Mouse (Mus musculus) left cerebral cortex, adult 11 months (tissue): Measurements from ENCODE around the gene Fbxo42.

Experiments
- DNase-seq: peaks from one replicate; pipeline ENCODE4 v3.0.0; 2022; ENCODE audit warnings: low spot score

Gene Fbxo42

DNA sequence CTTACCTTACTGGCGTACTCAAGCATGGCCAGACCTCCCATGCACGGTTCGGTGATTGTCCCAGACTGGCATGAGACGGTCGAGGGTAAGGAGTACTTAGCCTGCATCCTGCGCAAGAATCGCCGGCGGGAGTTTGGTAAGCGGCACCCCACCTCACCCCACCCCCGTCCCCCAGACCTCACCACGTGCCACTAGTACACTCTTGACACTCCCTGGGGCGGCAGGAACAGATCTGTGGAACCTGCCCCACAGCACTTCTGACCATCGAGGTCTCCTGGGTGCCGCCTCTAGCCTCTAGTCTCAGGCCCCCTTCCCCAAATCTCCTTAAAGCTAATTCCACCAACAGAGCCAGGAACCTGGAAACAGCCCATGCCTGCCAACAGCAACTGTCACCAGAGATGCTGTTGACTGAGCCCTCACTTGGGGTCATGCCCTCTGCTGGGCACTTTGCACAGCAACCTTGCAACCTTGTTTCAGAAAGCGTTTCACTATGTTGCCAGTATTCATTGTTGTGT lies 66.7 kb downstream of the Fbxo42 start:
- DNase-seq, result no peak

DNA sequence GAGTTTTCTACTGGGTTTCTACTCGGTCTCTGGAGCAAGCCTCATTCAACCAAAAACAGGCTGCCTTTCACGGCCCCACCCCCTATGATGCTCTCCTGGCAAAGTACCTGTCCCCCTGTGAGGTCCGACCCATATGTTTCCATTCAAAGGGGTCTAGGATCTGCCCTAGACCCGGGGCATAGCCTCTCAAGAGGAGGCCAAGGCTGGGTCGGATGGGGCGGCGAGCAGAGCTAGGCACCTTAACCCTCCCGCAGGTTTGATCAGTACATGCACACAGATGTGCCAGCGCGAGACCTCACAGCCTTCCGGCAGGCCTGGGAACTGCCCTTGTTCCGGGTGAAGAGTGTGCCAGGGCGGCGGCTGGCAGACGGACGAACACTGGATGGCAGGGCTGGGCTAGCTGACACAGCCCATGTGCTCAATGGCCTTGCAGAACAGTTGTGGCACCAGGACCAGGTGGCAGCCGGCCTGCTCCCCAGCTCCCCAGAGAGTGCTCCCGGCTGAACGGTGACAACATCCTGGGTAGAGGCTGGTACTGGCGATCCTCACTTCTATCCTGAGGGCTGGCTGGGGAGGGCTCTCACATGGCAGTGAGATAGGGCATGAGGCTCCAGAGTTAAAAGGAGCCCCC lies 72.0 kb downstream of the Fbxo42 start:
- no peak for DNase-seq

DNA sequence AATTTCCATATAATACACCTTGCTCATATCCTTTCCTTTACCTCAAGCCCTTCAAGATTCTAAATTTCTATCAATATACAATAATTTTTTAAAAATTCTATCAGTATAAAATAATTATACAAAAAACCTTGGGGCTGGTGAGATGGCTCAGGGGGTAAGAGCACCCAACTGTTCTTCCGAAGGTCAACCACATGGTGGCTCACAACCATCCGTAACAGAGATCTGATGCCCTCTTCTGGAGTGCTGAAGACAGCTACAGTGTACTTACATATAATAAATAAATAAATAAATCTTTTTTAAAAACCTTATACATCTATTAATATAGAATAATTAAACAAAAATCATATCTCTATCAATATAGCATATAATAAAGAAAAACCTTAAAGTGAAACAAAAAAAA lies 74.1 kb downstream of the Fbxo42 start:
- DNase-seq, result no peak

DNA sequence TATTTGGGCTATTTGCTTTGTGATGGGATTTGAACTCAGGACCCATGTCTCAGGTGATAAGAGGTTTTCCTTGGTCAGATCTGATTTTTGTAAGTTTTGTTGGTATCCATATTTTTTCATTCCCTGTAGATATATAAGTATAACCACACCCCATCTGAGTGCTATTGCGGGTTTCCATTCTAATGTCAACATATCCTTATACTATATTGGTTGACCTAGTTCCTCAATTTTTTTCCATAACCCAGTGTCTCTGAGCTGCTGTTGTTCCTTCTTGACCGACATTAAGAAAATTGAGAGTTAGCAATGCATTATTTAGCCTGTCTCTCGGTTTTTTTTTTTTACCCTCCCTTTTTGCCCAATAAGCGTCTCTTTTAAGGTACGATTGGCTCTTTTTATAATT lies 75.0 kb downstream of the Fbxo42 start:
- no peak for DNase-seq

GRCm38 (mm10) chr4:141228687-141229086 lies 81.0 kb downstream of the Fbxo42 start:
- DNase-seq, result no peak

DNA sequence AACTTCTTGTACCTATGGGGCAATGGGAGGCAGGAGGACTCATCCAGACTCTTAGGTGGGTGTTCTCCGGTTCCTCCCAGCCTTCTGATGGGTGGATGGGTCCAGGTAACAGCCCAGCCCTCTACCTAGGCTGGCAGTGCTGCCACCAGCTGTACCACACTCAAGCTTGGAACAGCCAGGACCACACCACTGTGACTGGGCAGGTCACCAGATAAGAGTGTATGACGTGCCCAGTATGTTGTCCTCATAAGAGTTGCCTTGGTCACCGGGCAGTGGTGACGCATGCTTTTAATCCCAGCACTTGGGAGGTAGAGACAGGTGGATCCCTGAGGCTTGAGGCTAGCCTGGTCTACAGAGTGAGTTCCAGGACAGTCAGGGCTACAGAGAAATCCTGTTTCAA lies 85.5 kb downstream of the Fbxo42 start:
- no peak for DNase-seq

GRCm38 (mm10) chr4:141235537-141236111 lies 87.9 kb downstream of the Fbxo42 start:
- no peak for DNase-seq

DNA sequence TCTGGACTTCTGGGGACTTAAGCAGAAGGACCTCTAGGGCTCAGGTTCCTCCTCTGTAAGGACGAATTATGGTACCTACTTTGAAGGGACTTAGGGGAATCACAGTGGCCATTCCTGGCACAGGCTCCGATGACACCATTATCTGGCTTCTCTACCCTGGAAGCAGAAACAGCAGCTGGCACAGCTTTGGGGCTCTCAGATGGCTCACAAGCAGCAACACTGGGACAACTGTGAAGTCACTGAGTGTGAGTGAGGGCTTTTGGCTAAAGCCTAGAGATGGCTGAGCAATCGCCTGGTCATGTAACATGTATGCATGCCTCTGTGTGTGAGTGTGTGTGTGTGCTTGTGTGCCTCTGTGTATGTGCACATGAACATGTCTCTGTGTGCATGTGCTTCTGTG lies 89.1 kb downstream of the Fbxo42 start:
- no peak for DNase-seq

DNA sequence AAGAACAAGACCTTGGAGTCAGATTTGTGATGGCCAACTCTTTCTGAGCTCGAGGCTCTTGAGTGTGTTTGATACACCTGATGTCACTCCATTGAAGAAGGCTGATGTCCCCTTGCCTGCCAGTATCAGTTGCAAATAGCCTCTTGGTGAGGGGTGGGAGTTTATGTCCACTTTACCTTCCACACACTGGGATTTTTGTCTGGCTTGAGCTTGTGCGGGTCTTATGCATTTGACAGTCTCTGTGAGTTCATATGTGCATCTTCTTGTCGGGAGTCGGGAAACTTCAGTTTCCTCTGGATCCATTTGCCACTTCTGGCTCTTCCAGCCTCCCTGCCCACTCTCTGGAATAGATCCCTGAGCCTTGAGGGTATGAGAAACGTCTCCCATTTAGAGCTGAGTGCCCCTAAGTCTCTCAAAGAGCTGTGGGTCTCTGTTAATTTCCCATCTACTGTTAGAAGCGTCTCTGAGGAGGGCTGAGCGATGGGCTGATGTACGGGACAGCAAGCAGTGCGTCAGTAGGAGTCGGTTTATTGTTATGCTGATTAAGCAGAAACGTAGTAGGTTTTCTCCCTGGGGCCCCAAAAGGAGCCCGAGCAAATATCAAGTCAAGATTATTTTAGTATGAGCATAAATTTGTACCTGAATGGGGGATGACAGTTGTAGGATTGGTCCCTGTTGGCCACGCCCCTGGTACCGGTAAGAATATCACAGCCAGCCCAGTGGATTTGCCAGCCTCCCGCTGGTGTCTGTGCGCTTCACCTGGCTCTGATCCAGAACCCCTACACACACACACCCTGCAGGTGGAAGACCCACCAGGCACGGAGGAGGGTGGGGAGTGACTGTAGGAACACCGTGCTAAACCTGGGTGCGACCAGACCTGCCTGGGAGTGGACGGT lies 91.0 kb downstream of the Fbxo42 start:
- DNase-seq, result no peak

- no peak for DNase-seq
Observed at GRCm38 (mm10) chr4:141239388-141240125, 91.8 kb downstream of the Fbxo42 start, which contains the start of gene Arhgef19. TSS of gene Arhgef19 (plus strand) at chr4:141239499.

DNA sequence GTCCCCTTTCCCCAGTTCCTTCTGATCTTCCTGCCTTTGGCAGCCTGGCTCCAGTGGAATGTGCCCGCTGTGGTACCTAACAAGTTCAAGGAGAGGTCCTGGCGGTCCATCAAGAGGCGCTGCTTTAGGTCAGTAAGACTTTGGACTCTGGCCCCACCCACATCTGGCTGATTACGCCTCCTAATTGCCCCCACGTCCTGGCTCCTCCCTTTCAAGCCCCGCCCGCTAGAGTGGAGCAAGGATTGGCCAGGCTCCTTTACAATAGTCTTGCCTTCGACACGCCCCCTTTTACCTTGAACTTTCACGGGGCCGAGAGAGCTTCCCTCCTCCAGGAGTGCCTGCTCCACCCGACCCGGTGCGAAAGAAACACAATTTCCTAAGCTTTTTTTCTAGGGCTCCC lies 92.9 kb downstream of the Fbxo42 start:
- no peak for DNase-seq

GRCm38 (mm10) chr4:141241861-141242260 lies 94.1 kb downstream of the Fbxo42 start:
- no peak for DNase-seq

DNA sequence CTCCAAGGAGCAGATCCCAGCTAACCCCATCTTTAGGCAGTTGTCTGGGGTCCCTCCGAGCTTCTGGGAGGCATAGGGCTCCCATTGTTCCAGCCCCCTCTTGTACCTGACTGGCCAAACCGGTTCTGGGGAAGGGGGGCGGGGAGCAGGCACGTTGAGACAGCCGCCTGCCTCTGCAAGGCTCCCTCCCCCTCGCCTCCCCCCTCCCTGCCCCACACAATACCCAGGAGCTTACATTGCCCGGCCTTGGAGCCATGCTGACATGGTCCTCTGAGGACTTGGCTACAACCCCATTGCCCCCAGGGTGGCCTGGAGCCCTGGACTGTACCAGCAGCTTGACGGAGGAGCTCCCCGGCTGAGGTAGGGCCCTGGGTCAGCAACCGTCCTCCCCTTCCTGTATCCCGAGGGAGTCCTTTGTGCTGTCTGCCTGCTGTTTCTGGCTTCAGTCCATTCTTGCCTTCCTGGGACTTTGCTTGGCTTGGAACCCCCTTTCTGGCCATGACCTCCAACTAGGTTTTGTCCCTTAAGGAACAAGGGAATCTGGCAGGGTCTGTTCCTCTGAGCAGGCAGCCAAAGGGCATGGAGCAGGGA lies 95.0 kb downstream of the Fbxo42 start:
- no peak for DNase-seq

DNA sequence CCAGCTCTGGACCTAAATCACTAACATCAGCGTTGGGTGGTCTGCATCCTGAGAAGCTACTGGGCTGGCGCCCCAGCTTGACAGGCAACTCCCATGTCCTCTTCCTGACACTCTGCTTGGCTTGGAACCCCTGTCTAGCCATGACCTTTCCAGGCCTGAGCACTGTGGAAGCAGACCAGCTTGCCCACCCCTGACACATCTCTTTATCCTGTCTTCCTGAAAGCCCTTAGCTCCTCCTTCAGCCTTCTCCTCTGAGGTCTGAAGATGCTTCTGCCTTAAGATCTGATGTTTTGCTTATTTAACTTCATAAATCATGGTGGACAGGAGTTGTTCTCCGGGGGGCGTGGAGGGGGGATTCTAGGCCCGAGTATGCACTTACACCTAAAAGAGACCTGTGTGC lies 95.9 kb downstream of the Fbxo42 start:
- no peak for DNase-seq

- DNase-seq, result no peak
Observed at GRCm38 (mm10) chr4:141244401-141244800, 96.7 kb downstream of the Fbxo42 start.

DNA sequence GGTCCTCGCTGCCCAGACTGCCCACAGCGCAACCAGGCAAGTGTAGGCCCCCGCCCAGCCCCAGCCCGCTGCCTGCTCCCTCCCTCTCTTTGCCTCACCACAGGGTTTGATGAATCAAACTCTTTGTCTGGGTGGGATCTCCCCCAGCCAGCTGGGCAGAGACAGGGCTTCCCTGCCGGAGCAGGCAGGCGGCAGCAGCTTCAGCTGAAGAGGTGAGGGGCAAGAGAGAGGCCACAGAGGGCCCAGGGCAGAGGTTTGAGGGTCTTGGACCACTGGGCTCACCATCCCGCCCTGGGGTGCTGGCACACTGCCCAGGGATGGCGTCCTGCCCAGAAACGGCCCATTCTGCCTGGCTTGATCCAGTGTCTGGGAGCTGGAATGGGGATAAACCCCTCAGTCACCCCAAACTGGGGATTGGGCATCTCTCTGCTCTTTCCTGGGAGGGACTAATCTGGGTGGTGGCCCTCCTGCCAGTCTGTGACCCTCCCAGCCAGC lies 97.3 kb downstream of the Fbxo42 start:
- DNase-seq, result peak; percentile 40

- DNase-seq, result no peak
Observed at GRCm38 (mm10) chr4:141246089-141246997, 98.6 kb downstream of the Fbxo42 start.

DNA sequence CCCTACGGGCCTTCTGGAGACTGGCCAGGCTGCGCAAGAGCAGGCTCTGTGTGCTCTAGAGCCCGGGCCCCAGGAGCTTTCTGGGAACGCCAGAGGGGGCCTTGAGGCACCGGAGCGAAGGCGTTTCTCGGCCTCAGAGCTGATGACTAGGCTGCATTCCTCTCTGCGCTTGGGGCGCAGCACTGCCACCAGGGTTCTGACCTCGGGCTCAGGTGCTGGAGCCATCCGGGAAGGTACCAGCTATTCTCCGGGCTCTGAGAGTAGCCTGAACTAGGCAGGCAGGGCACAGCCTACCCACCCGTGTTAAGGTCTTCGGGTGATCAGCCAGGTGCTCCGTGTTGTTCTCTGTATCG lies 99.3 kb downstream of the Fbxo42 start:
- DNase-seq, result no peak

GRCm38 (mm10) chr4:141247776-141248613 lies 100.3 kb downstream of the Fbxo42 start:
- DNase-seq, result no peak

- no peak for DNase-seq
Observed at GRCm38 (mm10) chr4:141248614-141248978, 100.9 kb downstream of the Fbxo42 start.
